Mouse (Mus musculus): Measurements from ENCODE around the gene Gcnt1.

DNA sequence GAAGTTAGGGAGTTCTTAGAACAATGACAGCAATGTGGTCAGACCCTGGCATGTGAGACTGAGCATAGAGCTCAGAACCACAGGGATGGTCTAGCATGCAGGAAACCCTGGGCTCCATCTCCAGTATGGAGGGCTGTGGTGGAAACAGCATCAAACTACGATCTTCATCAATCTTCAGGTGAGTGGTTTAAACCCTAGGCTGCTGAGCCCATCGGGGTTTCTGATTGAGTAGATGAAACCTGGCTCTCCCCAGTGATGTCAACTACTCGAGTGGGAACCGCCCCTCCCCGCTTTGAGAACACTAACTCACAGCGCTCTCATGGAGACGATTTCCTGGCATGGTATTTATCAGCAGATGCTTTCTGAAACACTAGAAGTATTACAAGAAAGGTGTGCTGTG is 7.9 kb upstream of the Gcnt1 start:
- no peak for TF ChIP-seq EP300 (IDR thresholded peaks at IDR 0.05; ENCODE audit: insufficient read depth, low read depth, low read length)
- no peak for TF ChIP-seq CTCF (IDR thresholded peaks at IDR 0.05)
- TF ChIP-seq POLR2A (IDR thresholded peaks at IDR 0.05; ENCODE audit: insufficient read depth, low read depth, low read length): no peak

Data from heart, adult 2 months (tissue).